In the genomic region with DNA sequence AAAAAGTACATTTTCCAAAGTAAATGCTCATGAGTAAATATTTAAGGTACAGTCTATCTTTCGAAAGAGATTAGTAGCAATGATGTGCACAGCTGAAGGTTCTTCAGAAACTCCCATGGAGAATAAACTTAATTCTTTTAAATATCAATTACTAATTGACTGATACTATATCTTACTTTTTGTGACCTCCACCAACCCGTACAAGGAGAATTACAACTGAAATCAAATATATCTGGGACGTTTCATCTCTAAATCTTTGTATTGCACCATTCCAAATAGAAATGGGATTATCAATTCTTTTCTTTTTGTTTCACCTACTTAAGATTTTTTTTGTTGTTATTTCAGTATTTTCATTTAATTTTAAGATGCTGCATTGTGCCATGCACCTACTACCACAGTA, we compare ENCODE assay signal across 14 mouse cellular contexts. TPM values are rescaled to one million over a fixed set of nuclear protein-coding genes. Genes with fewer than 3 reads are reported as not detected.
DNase-seq lines count a peak whose midpoint lies in the region; ATAC-seq and TF ChIP-seq lines count a peak whose summit lies in the region.
"Not testable (repeated sequence)": the region's sequence is repeated elsewhere in the genome, so short reads cannot be mapped to it uniquely, and the experiment has no call there.
"Had no signal": no experiment of that assay in that cellular context is flagged by ENCODE, and none has a peak within 500 bp of the region (broad histone marks: within the 10 kb centered on the region; RNA-seq: fewer than 3 reads in every experiment).

A gene (minus strand): TSS at position 101 of the 400 bp plus-strand sequence.

- H3K27me3 ChIP-seq in intestine, embryonic 14.5 days (replicated peaks; ENCODE audit: control insufficient read depth, insufficient read depth, low read length); intestine, embryonic 16.5 days (replicated peaks; ENCODE audit: control insufficient read depth, insufficient read depth, low read length); liver, embryonic 16.5 days (ENCODE audit: control insufficient read depth, insufficient read depth, low read depth, low read length); spleen, adult 2 months (ENCODE audit: control insufficient read depth, insufficient read depth, low read length); stomach, embryonic 16.5 days (ENCODE audit: control insufficient read depth, insufficient read depth, low read length): not testable (repeated sequence)

- ATAC-seq in intestine, embryonic 14.5 days (replicated peaks; ENCODE audit: low FRiP score, low TSS enrichment, low read depth); intestine, embryonic 16.5 days; liver, embryonic 16.5 days (ENCODE audit: low read depth); stomach, embryonic 16.5 days (ENCODE audit: insufficient read depth, low FRiP score): not testable (repeated sequence)

- H3K9me3 ChIP-seq in intestine, embryonic 14.5 days (ENCODE audit: control insufficient read depth, low read length); intestine, embryonic 16.5 days (ENCODE audit: control insufficient read depth, low read length); liver, embryonic 16.5 days (replicated peaks; ENCODE audit: control insufficient read depth, low read length); stomach, embryonic 16.5 days (replicated peaks; ENCODE audit: control insufficient read depth, low read length): not testable (repeated sequence)

- WGBS in intestine, embryonic 14.5 days, result 81% methylated on average over 2 of the region's 3 CpGs
- WGBS in intestine, embryonic 16.5 days, result 88% methylated on average over 2 of the region's 3 CpGs
- WGBS in liver, embryonic 16.5 days (ENCODE audit: insufficient replicate concordance), result 62% methylated on average over 2 of the region's 3 CpGs
- 76% methylated on average over 3 of the region's 3 CpGs for whole genome bisulfite sequencing in spleen, adult 2 months
- 70% methylated on average over 2 of the region's 3 CpGs for WGBS in stomach, embryonic 16.5 days

- not testable (repeated sequence) for DNase-seq in intestine, embryonic 14.5 days (ENCODE audit: low spot score); spleen, adult 2 months (ENCODE audit: low read depth in 1 of 2, low spot score in 2 of 2)

- H3K27ac ChIP-seq in intestine, embryonic 14.5 days (ENCODE audit: low read depth); intestine, embryonic 16.5 days (ENCODE audit: low read length); liver, embryonic 16.5 days (ENCODE audit: low read length); spleen, adult 2 months (ENCODE audit: insufficient read depth, low read length); stomach, embryonic 16.5 days (ENCODE audit: low read length): not testable (repeated sequence)

- H3K9ac ChIP-seq in intestine, embryonic 14.5 days (ENCODE audit: low read length); intestine, embryonic 16.5 days (ENCODE audit: low read depth, low read length); liver, embryonic 16.5 days (ENCODE audit: low read depth, low read length); stomach, embryonic 16.5 days (ENCODE audit: low read length): not testable (repeated sequence)

- not testable (repeated sequence) for TF ChIP-seq CTCF in spleen, adult 2 months (IDR thresholded peaks at IDR 0.05; ENCODE audit: extremely low read depth, insufficient read depth, insufficient read length, insufficient replicate concordance)

- TF ChIP-seq POLR2A in spleen, adult 2 months (IDR thresholded peaks at IDR 0.05; ENCODE audit: low read depth, low read length), result not testable (repeated sequence)

- not testable (repeated sequence) for H3K36me3 ChIP-seq in intestine, embryonic 14.5 days (ENCODE audit: control insufficient read depth, insufficient read depth, low read length); intestine, embryonic 16.5 days (ENCODE audit: control insufficient read depth, insufficient read depth, low read length); liver, embryonic 16.5 days (ENCODE audit: control insufficient read depth, insufficient read depth); spleen, adult 2 months (ENCODE audit: control insufficient read depth, insufficient read depth, low read length); stomach, embryonic 16.5 days (ENCODE audit: control insufficient read depth, insufficient read depth, low read length)

- not testable (repeated sequence) for H3K4me2 ChIP-seq in intestine, embryonic 14.5 days (ENCODE audit: low read length); intestine, embryonic 16.5 days (ENCODE audit: low read depth, low read length); liver, embryonic 16.5 days (ENCODE audit: low read depth, low read length); stomach, embryonic 16.5 days (ENCODE audit: low read depth, low read length)

- H3K4me1 ChIP-seq in intestine, embryonic 14.5 days (replicated peaks; ENCODE audit: control insufficient read depth, insufficient read depth, low read length); intestine, embryonic 16.5 days (ENCODE audit: control insufficient read depth, insufficient read depth, low read length); liver, embryonic 16.5 days (ENCODE audit: control insufficient read depth, low read depth, low read length); spleen, adult 2 months (ENCODE audit: control insufficient read depth, insufficient read depth, insufficient read length); stomach, embryonic 16.5 days (ENCODE audit: control insufficient read depth, insufficient read depth, low read length): not testable (repeated sequence)

- H3K4me3 ChIP-seq in intestine, embryonic 14.5 days (ENCODE audit: low read depth, low read length); intestine, embryonic 16.5 days (ENCODE audit: low read length); liver, embryonic 16.5 days (ENCODE audit: low read depth, low read length); spleen, adult 2 months (ENCODE audit: extremely low read depth, insufficient read depth, insufficient read length); stomach, embryonic 16.5 days (replicated peaks; ENCODE audit: low read length): not testable (repeated sequence)

RNA-seq across cellular contexts. Expression of the gene that starts here (rescaled TPM):
- 210 TPM in 1 of 2 replicates, not detected in the other for polyA plus RNA-seq in intestine, embryonic 14.5 days (2014; fragmentation: Nextera tagmentation; extraction: Ambion mirVana)
- polyA plus RNA-seq in intestine, embryonic 16.5 days (2015; fragmentation: Nextera tagmentation; extraction: Ambion mirVana), result 3,266 and 4,394 TPM in 2 replicates
- 17.2 and 66.8 TPM in 2 replicates for polyA plus RNA-seq in liver, embryonic 16.5 days (2015; fragmentation: Nextera tagmentation; extraction: Ambion mirVana)
- 332 TPM in 1 of 2 replicates, not detected in the other for polyA plus RNA-seq in spleen, adult 2 months (2012; rRNA removed)
- polyA plus RNA-seq in stomach, embryonic 16.5 days (2015; fragmentation: Nextera tagmentation; extraction: Ambion mirVana), result 4,796 and 5,889 TPM in 2 replicates
- polyA plus RNA-seq: activated CD4-positive, CD25-positive, alpha-beta regulatory T cell, adult 4 months; CD4-positive, CD25-positive, alpha-beta regulatory T cell, adult 4 months; embryonic facial prominence, embryonic 10.5 days; embryonic facial prominence, embryonic 12.5 days; embryonic facial prominence, embryonic 14.5 days; forebrain, embryonic 11.5 days; forebrain, embryonic 15.5 days; G1E; Patski had no signal
